Mouse (Mus musculus) MEL (cell line): ENCODE data around the gene Tnf. TPM values are rescaled to one million over a fixed set of nuclear protein-coding genes. Genes with fewer than 3 reads are reported as not detected.

Experiments used
- DNase-seq: peaks from one replicate; pipeline ENCODE4 v3.0.0; 2011; ENCODE audit warnings: low read depth, low spot score
- H3K27ac ChIP-seq: 2 replicates; pipeline ENCODE4 v1.5.1; 2012; ENCODE audit warnings: low read depth, mild to moderate bottlenecking, control low read depth, low read length, moderate library complexity; ENCODE audit not compliant: control insufficient read depth
- H3K27me3 ChIP-seq, 2 experiments: fragments of 150-350 bp in 1 of 2; sonication (generic) in 1 of 2; 2 replicates each; pipeline ENCODE4 v1.6.1; 2012; ENCODE audit warnings: low read length in 2 of 2, mild to moderate bottlenecking in 2 of 2, improper control_type of control experiment in 1 of 2, moderate library complexity in 1 of 2; ENCODE audit not compliant: insufficient read depth in 2 of 2, control insufficient read depth in 1 of 2
- H3K36me3 ChIP-seq, 2 experiments: 2 replicates each; pipeline ENCODE4 v1.6.1; 2012 to 2014; ENCODE audit warnings: low read length in 2 of 2, improper control_type of control experiment in 1 of 2, inconsistent platforms in 1 of 2, mild to moderate bottlenecking in 1 of 2; ENCODE audit not compliant: insufficient read depth in 2 of 2, control insufficient read depth in 1 of 2
- H3K4me1 ChIP-seq, 2 experiments: fragments of 150-350 bp in 1 of 2; sonication (generic) in 1 of 2; 2 replicates each; pipeline ENCODE4 v1.6.1; 2012; ENCODE audit warnings: low read length in 2 of 2, improper control_type of control experiment in 1 of 2, mild to moderate bottlenecking in 1 of 2; ENCODE audit not compliant: insufficient read depth in 2 of 2, control insufficient read depth in 1 of 2
- H3K4me3 ChIP-seq, 2 experiments: fragments of 150-350 bp in 1 of 2; sonication (generic) in 1 of 2; 2 replicates each; pipeline ENCODE4 v1.5.1; 2012; ENCODE audit warnings: low read depth in 2 of 2, low read length in 2 of 2, mild to moderate bottlenecking in 2 of 2, moderate library complexity in 2 of 2, control low read depth in 1 of 2, improper control_type of control experiment in 1 of 2; ENCODE audit not compliant: control insufficient read depth in 1 of 2, insufficient read depth in 1 of 2
- H3K79me2 ChIP-seq: 2 replicates; pipeline ENCODE4 v1.6.1; 2012; ENCODE audit warnings: mild to moderate bottlenecking, low read length, moderate library complexity; ENCODE audit not compliant: control insufficient read depth, poor library complexity, insufficient read depth
- H3K9ac ChIP-seq: 2 replicates; pipeline ENCODE4 v1.6.1; 2012; ENCODE audit warnings: low read depth, mild to moderate bottlenecking, control low read depth, low read length, moderate library complexity; ENCODE audit not compliant: control insufficient read depth, poor library complexity, severe bottlenecking
- H3K9me3 ChIP-seq: fragments of 150-350 bp; sonication (generic); replicated peaks from 2 replicates; pipeline ENCODE4 v1.6.1; 2012; ENCODE audit warnings: mild to moderate bottlenecking, low read length, improper control_type of control experiment, moderate library complexity; ENCODE audit not compliant: insufficient read depth
- BHLHE40 ChIP-seq: IDR thresholded peaks from 2 replicates; pipeline ENCODE4 v1.6.1; 2012; ENCODE audit warnings: low read depth, mild to moderate bottlenecking, inconsistent platforms, low read length, improper control_type of control experiment, borderline replicate concordance
- CHD2 ChIP-seq: IDR thresholded peaks from 2 replicates; pipeline ENCODE4 v1.6.1; 2011; ENCODE audit warnings: low read length, improper control_type of control experiment
- CTCF ChIP-seq, 3 experiments: IDR thresholded peaks in 2 of 3; conservative IDR thresholded peaks in 1 of 3; 2 replicates each; pipeline ENCODE4 v1.5.1; 2011 to 2012; ENCODE audit warnings: low read length in 3 of 3, low read depth in 2 of 3, mild to moderate bottlenecking in 2 of 3, improper control_type of control experiment in 1 of 3, inconsistent platforms in 1 of 3, mixed read lengths in 1 of 3, moderate library complexity in 1 of 3; ENCODE audit not compliant: control insufficient read depth in 1 of 3, insufficient read depth in 1 of 3, poor library complexity in 1 of 3, severe bottlenecking in 1 of 3
- E2F4 ChIP-seq: IDR thresholded peaks from 2 replicates; pipeline ENCODE4 v1.6.1; 2011; ENCODE audit warnings: low read depth, low read length, improper control_type of control experiment, borderline replicate concordance
- ELF1 ChIP-seq: IDR thresholded peaks from 2 replicates; pipeline ENCODE4 v1.6.1; 2014; ENCODE audit warnings: low read depth, mild to moderate bottlenecking, inconsistent platforms, low read length, improper control_type of control experiment, moderate library complexity
- GABPA ChIP-seq: IDR thresholded peaks from 2 replicates; pipeline ENCODE4 v1.6.1; 2012; ENCODE audit warnings: low read depth, mild to moderate bottlenecking, inconsistent platforms, low read length, improper control_type of control experiment, moderate library complexity
- GATA1 ChIP-seq: IDR thresholded peaks from 2 replicates; pipeline ENCODE4 v1.6.1; 2011; ENCODE audit warnings: low read depth, low read length, improper control_type of control experiment
- HCFC1 ChIP-seq: IDR thresholded peaks from 2 replicates; pipeline ENCODE4 v1.6.1; 2012; ENCODE audit warnings: low read depth, mild to moderate bottlenecking, inconsistent platforms, low read length, improper control_type of control experiment, moderate library complexity
- JUND ChIP-seq: IDR thresholded peaks from 2 replicates; pipeline ENCODE4 v1.6.1; 2011; ENCODE audit warnings: low read depth, mild to moderate bottlenecking, improper control_type of control experiment, low read length
- KAT2A ChIP-seq: conservative IDR thresholded peaks from 2 replicates; pipeline ENCODE4 v1.6.1; 2012; ENCODE audit warnings: low read depth, low read length, improper control_type of control experiment, inconsistent platforms
- MAFK ChIP-seq: IDR thresholded peaks from 2 replicates; pipeline ENCODE4 v1.6.1; 2011; ENCODE audit warnings: low read depth, mild to moderate bottlenecking, low read length, improper control_type of control experiment, borderline replicate concordance
- MAX ChIP-seq: IDR thresholded peaks from 2 replicates; pipeline ENCODE4 v1.6.1; 2011; ENCODE audit warnings: low read length, improper control_type of control experiment
- MAZ ChIP-seq: IDR thresholded peaks from 2 replicates; pipeline ENCODE4 v1.6.1; 2012; ENCODE audit warnings: low read depth, mild to moderate bottlenecking, inconsistent platforms, low read length, improper control_type of control experiment
- MXI1 ChIP-seq: IDR thresholded peaks from 2 replicates; pipeline ENCODE4 v1.6.1; 2011; ENCODE audit warnings: mild to moderate bottlenecking, low read depth, low read length, improper control_type of control experiment
- MYC ChIP-seq: IDR thresholded peaks from 2 replicates; pipeline ENCODE4 v1.6.1; 2011; ENCODE audit warnings: low read depth, mild to moderate bottlenecking, low read length, improper control_type of control experiment, moderate library complexity
- NELFE ChIP-seq: IDR thresholded peaks from 2 replicates; pipeline ENCODE4 v1.6.1; 2011; ENCODE audit warnings: low read depth, low read length, improper control_type of control experiment
- NRF1 ChIP-seq: IDR thresholded peaks from 2 replicates; pipeline ENCODE4 v1.6.1; 2014; ENCODE audit warnings: low read depth, mild to moderate bottlenecking, inconsistent platforms, low read length, improper control_type of control experiment, moderate library complexity; ENCODE audit not compliant: poor library complexity, insufficient read depth, severe bottlenecking
- POLR2A ChIP-seq, 2 experiments: IDR thresholded peaks; 2 replicates each; pipeline ENCODE4 v1.6.1; 2011 to 2012; ENCODE audit warnings: low read length in 2 of 2, mild to moderate bottlenecking in 2 of 2, control low read depth in 1 of 2, improper control_type of control experiment in 1 of 2, low read depth in 1 of 2, moderate library complexity in 1 of 2; ENCODE audit not compliant: control insufficient read depth in 1 of 2, insufficient read depth in 1 of 2, poor library complexity in 1 of 2
- POLR2AphosphoS2 ChIP-seq: IDR thresholded peaks from 2 replicates; pipeline ENCODE4 v1.6.1; 2011; ENCODE audit warnings: low read length, improper control_type of control experiment
- RAD21 ChIP-seq: IDR thresholded peaks from 2 replicates; pipeline ENCODE4 v1.6.1; 2011; ENCODE audit warnings: mild to moderate bottlenecking, low read depth, low read length, improper control_type of control experiment
- RCOR1 ChIP-seq: IDR thresholded peaks from 2 replicates; pipeline ENCODE4 v1.6.1; 2012; ENCODE audit warnings: low read depth, mild to moderate bottlenecking, inconsistent platforms, low read length, improper control_type of control experiment
- SMC3 ChIP-seq: IDR thresholded peaks from 2 replicates; pipeline ENCODE4 v1.6.1; 2011; ENCODE audit warnings: low read depth, low read length, improper control_type of control experiment
- TAL1 ChIP-seq: IDR thresholded peaks from 2 replicates; pipeline ENCODE4 v1.6.1; 2012; ENCODE audit warnings: mild to moderate bottlenecking, inconsistent platforms, low read length, moderate library complexity, mixed read lengths
- TCF12 ChIP-seq: IDR thresholded peaks from 2 replicates; pipeline ENCODE4 v1.6.1; 2014; ENCODE audit warnings: low read depth, mild to moderate bottlenecking, inconsistent platforms, low read length, improper control_type of control experiment, moderate library complexity
- USF1 ChIP-seq: IDR thresholded peaks from 2 replicates; pipeline ENCODE4 v1.6.1; 2014; ENCODE audit warnings: low read depth, mild to moderate bottlenecking, inconsistent platforms, low read length, improper control_type of control experiment, moderate library complexity
- ZC3H11A ChIP-seq: IDR thresholded peaks from 2 replicates; pipeline ENCODE4 v1.6.1; 2012; ENCODE audit warnings: low read depth, mild to moderate bottlenecking, inconsistent platforms, low read length, improper control_type of control experiment
- ZKSCAN1 ChIP-seq: IDR thresholded peaks from 2 replicates; pipeline ENCODE4 v1.6.1; 2012; ENCODE audit warnings: low read depth, mild to moderate bottlenecking, inconsistent platforms, low read length, improper control_type of control experiment, moderate library complexity
- ZMIZ1 ChIP-seq: IDR thresholded peaks from 2 replicates; pipeline ENCODE4 v1.6.1; 2012; ENCODE audit warnings: low read depth, mild to moderate bottlenecking, inconsistent platforms, low read length, improper control_type of control experiment, moderate library complexity
- polyA plus RNA-seq, 2 experiments: library from polyadenylated mRNA; stranded (reverse) in 1 of 2; unstranded in 1 of 2; fragments of >175 nt in 1 of 2; fragments of >200 nt in 1 of 2; gene quantifications; 2 replicates each; pipeline versions ENCODE4 v1.2.1 to v1.2.4; 2012; ENCODE audit warnings: low replicate concordance in 2 of 2, low read depth in 1 of 2; ENCODE audit not compliant: insufficient read length in 2 of 2, insufficient read depth in 1 of 2, missing spikeins in 1 of 2
- total RNA-seq: library from RNA; depleted of rRNA; stranded (reverse); fragments of 300-350 nt; gene quantifications from 2 replicates; pipeline ENCODE4 v1.2.3, GENCODE M21; 2012

Tnf gene
- total and polyA plus RNA-seq, 3 experiments: 1.2 to 2.0 TPM; not detected in 1

GRCm38 (mm10) chr17:35167794-35168193 is 34.0 kb downstream of the Tnf start:
- no peaks in the 10 kb centered on the region for H3K27me3 ChIP-seq
- TF ChIP-seq ELF1: no peak
- no peak for TF ChIP-seq CHD2
- no peak for TF ChIP-seq ZC3H11A
- TF ChIP-seq GATA1: no peak
- no peak for TF ChIP-seq TAL1
- no peak for TF ChIP-seq NELFE
- no peak for TF ChIP-seq TCF12
- no peak for TF ChIP-seq RAD21
- TF ChIP-seq ZMIZ1: no peak
- no peak for TF ChIP-seq BHLHE40
- TF ChIP-seq GABPA: no peak
- no peak for TF ChIP-seq KAT2A
- no peak for TF ChIP-seq E2F4
- no peak for TF ChIP-seq ZKSCAN1
- no peak for TF ChIP-seq MAFK
- no peak for TF ChIP-seq USF1
- TF ChIP-seq JUND: no peak
- no peak for TF ChIP-seq MYC
- no peak for TF ChIP-seq POLR2AphosphoS2
- no peak overlapping the region for H3K9ac ChIP-seq
- no peaks in the 10 kb centered on the region for H3K9me3 ChIP-seq
- H3K4me1 ChIP-seq: peaks cover 5 to 15% of the 10 kb centered on the region in 2 experiments; a peak in 3 of 4 replicates
- H3K36me3 ChIP-seq: peaks cover under 1 to 15% of the 10 kb centered on the region in 2 experiments; a peak in 2 of 4 replicates
- no peak overlapping the region for H3K4me3 ChIP-seq
- no peak overlapping the region for H3K27ac ChIP-seq
- peaks cover 22% of the 10 kb centered on the region for H3K79me2 ChIP-seq
- no peak for DNase-seq

- no peak overlapping the region for H3K27ac ChIP-seq
- H3K79me2 ChIP-seq: peaks cover 35% of the 10 kb centered on the region
- TF ChIP-seq MXI1 (no peak), GABPA (no peak), NRF1 (no peak), SMC3 (peak; percentile 90), NELFE (no peak), RAD21 (peak; percentile 80), POLR2AphosphoS2 (no peak), MAX (no peak), ELF1 (no peak), ZC3H11A (peak; percentile 78), MAFK (no peak), HCFC1 (peak; percentile 29; the same call in 1 of the 2 replicates), POLR2A (IDR thresholded peaks at IDR 0.05; ENCODE audit: control insufficient read depth in 1 of 2, insufficient read depth in 1 of 2, low read depth in 1 of 2, low read length in 2 of 2, poor library complexity in 1 of 2) (no peak), MAZ (no peak), CTCF (IDR thresholded peaks at IDR 0.05 in 2 of 3, conservative IDR thresholded peaks at IDR 0.05 in 1 of 3; ENCODE audit: control insufficient read depth in 1 of 3, insufficient read depth in 1 of 3, low read depth in 2 of 3, low read length in 3 of 3, poor library complexity in 1 of 3, severe bottlenecking in 1 of 3) (peak; percentile 46 to 93 (median 83)), JUND (no peak), ZMIZ1 (no peak), RCOR1 (no peak)
- H3K9ac ChIP-seq: no peak overlapping the region; the same call in 1 of the 2 replicates
- no peaks in the 10 kb centered on the region for H3K27me3 ChIP-seq
- H3K4me1 ChIP-seq: peaks cover 3 to 13% of the 10 kb centered on the region in 2 experiments; a peak in 3 of 4 replicates
- no peaks in the 10 kb centered on the region for H3K9me3 ChIP-seq
- peaks cover 8 to 21% of the 10 kb centered on the region in 2 experiments for H3K36me3 ChIP-seq
- H3K4me3 ChIP-seq: no peak overlapping the region
- peak; percentile 90 for DNase-seq
These were observed 35.3 kb downstream of the Tnf start for GRCm38 (mm10) chr17:35166352-35167035.
